Comparison of ENCODE assay signal across 8 mouse cellular contexts in genomic region chr5:24444746-24445427, GRCm38 (mm10). TPM values are rescaled to one million over a fixed set of nuclear protein-coding genes. Genes with fewer than 3 reads are reported as not detected.
DNase-seq lines count a peak whose midpoint lies in the region; ATAC-seq lines count a peak whose summit lies in the region.

Gene Fastk, minus strand, starts transcription at chr5:24445287.

- H3K27me3 ChIP-seq in embryonic facial prominence, embryonic 11.5 days (ENCODE audit: control insufficient read depth, insufficient read depth, low read length) = no peaks in the 10 kb centered on the region
- no peaks in the 10 kb centered on the region; the same call in 1 of the 2 replicates for H3K27me3 ChIP-seq in midbrain, embryonic 11.5 days (ENCODE audit: control insufficient read depth, insufficient read depth, low read length)

- H3K9ac ChIP-seq in embryonic facial prominence, embryonic 11.5 days (replicated peaks; ENCODE audit: low read length) = peak within 1 kb of the TSS; percentile 95
- peak within 1 kb of the TSS; percentile 95 for H3K9ac ChIP-seq in midbrain, embryonic 11.5 days (ENCODE audit: low read length)

- peak within 1 kb of the TSS; percentile 96 for H3K4me3 ChIP-seq in embryonic facial prominence, embryonic 11.5 days (ENCODE audit: low read depth, low read length)
- H3K4me3 ChIP-seq in midbrain, embryonic 11.5 days (ENCODE audit: low read depth, low read length) = peak within 1 kb of the TSS; percentile 93

- DNase-seq in adrenal gland, postnatal 25 days = peak; percentile 95
- peak; percentile 97 for DNase-seq in embryonic facial prominence, embryonic 11.5 days (ENCODE audit: low spot score)
- peak; percentile 92 for DNase-seq in kidney, adult 11 months
- peak; percentile 95 for DNase-seq in left cerebral cortex, postnatal 4 days
- peak; percentile 98 for DNase-seq in midbrain, embryonic 11.5 days (ENCODE audit: low spot score, missing footprints)
- peak; percentile 94 for DNase-seq in right cerebral cortex, postnatal 4 days
- peak; percentile 93 for DNase-seq in yolk sac, embryonic 10.5 days (ENCODE audit: low spot score)

- H3K27ac ChIP-seq in embryonic facial prominence, embryonic 11.5 days (replicated peaks; ENCODE audit: low read depth, low read length) = peak within 1 kb of the TSS; percentile 81
- H3K27ac ChIP-seq in midbrain, embryonic 11.5 days (ENCODE audit: low read depth, low read length) = peak within 1 kb of the TSS; percentile 75

- peak; percentile 72 for ATAC-seq in embryonic facial prominence, embryonic 11.5 days (replicated peaks; ENCODE audit: insufficient number of reproducible peaks, low FRiP score, low TSS enrichment, low read depth)
- peak; percentile 74 for ATAC-seq in granulocyte monocyte progenitor cell, adult 5-6 weeks (replicated peaks; ENCODE audit: poor library complexity, severe bottlenecking)
- peak; percentile 84 for ATAC-seq in midbrain, embryonic 11.5 days (ENCODE audit: low FRiP score)

- under 1% methylated on average over 54 of the region's 60 CpGs for WGBS in embryonic facial prominence, embryonic 11.5 days
- under 1% methylated on average over 55 of the region's 60 CpGs for WGBS in midbrain, embryonic 11.5 days

- H3K4me2 ChIP-seq in embryonic facial prominence, embryonic 11.5 days (ENCODE audit: low read depth, low read length) = peak within 1 kb of the TSS; percentile 92
- peak within 1 kb of the TSS; percentile 71 for H3K4me2 ChIP-seq in midbrain, embryonic 11.5 days

- H3K4me1 ChIP-seq in embryonic facial prominence, embryonic 11.5 days (ENCODE audit: control insufficient read depth, insufficient read depth, low read length) = peaks cover 4% of the 10 kb centered on the region
- peaks cover 20% of the 10 kb centered on the region for H3K4me1 ChIP-seq in midbrain, embryonic 11.5 days (ENCODE audit: control insufficient read depth, insufficient read depth, low read length)

- H3K36me3 ChIP-seq in embryonic facial prominence, embryonic 11.5 days (replicated peaks; ENCODE audit: control insufficient read depth, insufficient read depth, low read depth, low read length) = peaks cover 5% of the 10 kb centered on the region
- H3K36me3 ChIP-seq in midbrain, embryonic 11.5 days (ENCODE audit: control insufficient read depth, insufficient read depth, low read length) = peaks cover 6% of the 10 kb centered on the region; the same call in 1 of the 2 replicates

- no peaks in the 10 kb centered on the region for H3K9me3 ChIP-seq in embryonic facial prominence, embryonic 11.5 days (replicated peaks; ENCODE audit: control insufficient read depth, low read length)
- H3K9me3 ChIP-seq in midbrain, embryonic 11.5 days (ENCODE audit: control insufficient read depth, low read length) = no peaks in the 10 kb centered on the region

- intact Hi-C loops in left cerebral cortex, postnatal 4 days (cut with DNase I) = no loop called here

RNA-seq across cellular contexts. Expression of gene Fastk, which starts in this region (rescaled TPM):
- 114 and 119 TPM in 2 replicates for total RNA-seq in adrenal gland, postnatal 25 days (2021)
- 77.8 and 88.2 TPM in 2 replicates for polyA plus RNA-seq in embryonic facial prominence, embryonic 11.5 days (2014; fragmentation: Nextera tagmentation; extraction: Ambion mirVana)
- total RNA-seq in granulocyte monocyte progenitor cell, adult 5-6 weeks (2014; fragmentation: Nextera tagmentation) = 53.8 and 75.7 TPM in 2 replicates
- total RNA-seq in granulocyte monocyte progenitor cell, adult 5-6 weeks (2017) = 15.9 and 23.3 TPM in 2 replicates
- 10 to 100 TPM; 82.6 to 83.4 TPM for total RNA-seq in left cerebral cortex, postnatal 4 days (2021)
- polyA plus RNA-seq in midbrain, embryonic 11.5 days (2014; fragmentation: Nextera tagmentation; extraction: Ambion mirVana) = 79.3 and 84.6 TPM in 2 replicates

Comparison
In these comparisons a context has a peak if more than half of its experiments do, and no peak if none do; other contexts are left out.
1. Peak in every context shown above with its lines: DNase-seq, ATAC-seq, H3K4me3 ChIP-seq and H3K27ac ChIP-seq.